Mouse (Mus musculus) CD8-positive naive resting alpha-beta T cell, adult 2 months (primary cell): Measurements from ENCODE around the gene Cd300ld3.

Experiments used
- DNase-seq, 2 experiments: peaks; one replicate each; pipeline ENCODE4 v3.0.0; 2022; ENCODE audit warnings: low read depth in 2 of 2, low spot score in 2 of 2

Gene Cd300ld3

GRCm38 (mm10) chr11:115048259-115048658, at the start of gene Cd300ld3:
Cd300ld3 (minus strand) TSS chr11:115048409.
- DNase-seq, result no peak

- no peak for DNase-seq
Measured at GRCm38 (mm10) chr11:115092140-115092539, 43.9 kb upstream of the Cd300ld3 start.

- DNase-seq, result no peak
Measured at GRCm38 (mm10) chr11:115091362-115091901, 43.2 kb upstream of the Cd300ld3 start, which contains the start of gene Rab37. Rab37 (plus strand) TSS chr11:115091431.

- peak in 1 of 2 experiments; percentile 23 for DNase-seq
Measured at GRCm38 (mm10) chr11:115089853-115090252, 41.6 kb upstream of the Cd300ld3 start.

GRCm38 (mm10) chr11:115086213-115086612, 38.0 kb upstream of the Cd300ld3 start:
- DNase-seq, result no peak

GRCm38 (mm10) chr11:115085064-115085463, 36.9 kb upstream of the Cd300ld3 start:
- DNase-seq, result no peak

- no peak for DNase-seq
Measured at GRCm38 (mm10) chr11:115084595-115084994, 36.4 kb upstream of the Cd300ld3 start.

- peak; percentile 68 to 74 for DNase-seq
Measured at GRCm38 (mm10) chr11:115083376-115084139, 35.3 kb upstream of the Cd300ld3 start.

- no peak for DNase-seq
Measured at GRCm38 (mm10) chr11:115082196-115082595, 34.0 kb upstream of the Cd300ld3 start.

- DNase-seq, result no peak
Measured at GRCm38 (mm10) chr11:115081373-115081772, 33.2 kb upstream of the Cd300ld3 start.

GRCm38 (mm10) chr11:115080886-115081285, 32.7 kb upstream of the Cd300ld3 start:
- DNase-seq, result peak; percentile 34 to 56

GRCm38 (mm10) chr11:115078680-115079079, 30.5 kb upstream of the Cd300ld3 start:
- DNase-seq, result no peak

GRCm38 (mm10) chr11:115077436-115077835, 29.2 kb upstream of the Cd300ld3 start:
- DNase-seq, result no peak

- DNase-seq, result no peak
Measured at GRCm38 (mm10) chr11:115075859-115076258, 27.6 kb upstream of the Cd300ld3 start.

- DNase-seq, result no peak
Measured at GRCm38 (mm10) chr11:115075407-115075806, 27.2 kb upstream of the Cd300ld3 start.

- no peak for DNase-seq
Measured at GRCm38 (mm10) chr11:115073002-115073401, 24.8 kb upstream of the Cd300ld3 start.

GRCm38 (mm10) chr11:115071631-115072294, 23.6 kb upstream of the Cd300ld3 start:
- DNase-seq, result no peak

GRCm38 (mm10) chr11:115071015-115071551, 22.9 kb upstream of the Cd300ld3 start:
- no peak for DNase-seq

GRCm38 (mm10) chr11:115066768-115067167, 18.6 kb upstream of the Cd300ld3 start:
- DNase-seq, result no peak

GRCm38 (mm10) chr11:115062077-115062476, 13.9 kb upstream of the Cd300ld3 start, which contains the start of gene Cd300e:
Cd300e (minus strand) TSS chr11:115062177.
- no peak for DNase-seq

- no peak for DNase-seq
Measured at GRCm38 (mm10) chr11:115059797-115060196, 11.6 kb upstream of the Cd300ld3 start.

GRCm38 (mm10) chr11:115058701-115059100, 10.5 kb upstream of the Cd300ld3 start:
- no peak for DNase-seq
